Mouse (Mus musculus) right cerebral cortex, postnatal 14 days (tissue): ENCODE results near the gene Tmem242.
"Not testable (repeated sequence)": the region's sequence is repeated elsewhere in the genome, so short reads cannot be mapped to it uniquely, and the experiment has no call there.

Experiments
- DNase-seq: peaks from one replicate; pipeline ENCODE4 v3.0.0; 2022

Tmem242 gene

GRCm38 (mm10) chr17:5440159-5440971, at the start of gene Tmem242:
Gene Tmem242 (minus strand): TSS chr17:5440259.
- DNase-seq, result peak; percentile 83

GRCm38 (mm10) chr17:5488156-5488555, 48.1 kb upstream of the Tmem242 start:
- no peak for DNase-seq

GRCm38 (mm10) chr17:5484663-5485062, 44.6 kb upstream of the Tmem242 start:
- DNase-seq, result no peak

GRCm38 (mm10) chr17:5483456-5483855, 43.4 kb upstream of the Tmem242 start:
- no peak for DNase-seq

GRCm38 (mm10) chr17:5475960-5476725, 36.1 kb upstream of the Tmem242 start:
- no peak for DNase-seq

- DNase-seq, result no peak
Observed at GRCm38 (mm10) chr17:5472268-5472667, 32.2 kb upstream of the Tmem242 start.

GRCm38 (mm10) chr17:5467177-5467576, 27.1 kb upstream of the Tmem242 start:
- DNase-seq, result no peak

- no peak for DNase-seq
Observed at GRCm38 (mm10) chr17:5466736-5467135, 26.7 kb upstream of the Tmem242 start.

- DNase-seq, result no peak
Observed at GRCm38 (mm10) chr17:5463912-5464311, 23.9 kb upstream of the Tmem242 start.

- no peak for DNase-seq
Observed at GRCm38 (mm10) chr17:5453657-5454056, 13.6 kb upstream of the Tmem242 start.

- no peak for DNase-seq
Observed at GRCm38 (mm10) chr17:5443751-5444150, 3.7 kb upstream of the Tmem242 start.

GRCm38 (mm10) chr17:5443260-5443659, 3.2 kb upstream of the Tmem242 start:
- DNase-seq, result no peak

- not testable (repeated sequence) for DNase-seq
Observed at GRCm38 (mm10) chr17:5442403-5442802, 2.3 kb upstream of the Tmem242 start.

GRCm38 (mm10) chr17:5439831-5440158, 264 bp downstream of the Tmem242 start:
- DNase-seq, result no peak

- no peak for DNase-seq
Observed at GRCm38 (mm10) chr17:5429772-5430133, 10.3 kb downstream of the Tmem242 start.

GRCm38 (mm10) chr17:5429090-5429771, 10.8 kb downstream of the Tmem242 start:
- DNase-seq, result peak; percentile 95

GRCm38 (mm10) chr17:5425204-5425603, 14.9 kb downstream of the Tmem242 start:
- DNase-seq, result no peak

GRCm38 (mm10) chr17:5424156-5424555, 15.9 kb downstream of the Tmem242 start:
- no peak for DNase-seq

GRCm38 (mm10) chr17:5421835-5422234, 18.2 kb downstream of the Tmem242 start:
- DNase-seq, result no peak

GRCm38 (mm10) chr17:5419771-5420518, 20.1 kb downstream of the Tmem242 start:
- no peak for DNase-seq

GRCm38 (mm10) chr17:5419056-5419455, 21.0 kb downstream of the Tmem242 start:
- no peak for DNase-seq

- no peak for DNase-seq
Observed at GRCm38 (mm10) chr17:5418545-5418944, 21.5 kb downstream of the Tmem242 start, which contains the start of gene Ldhal6b. Gene Ldhal6b (minus strand): TSS chr17:5418767.

- no peak for DNase-seq
Observed at GRCm38 (mm10) chr17:5416518-5416917, 23.5 kb downstream of the Tmem242 start.
